Mouse (Mus musculus) myocyte (in vitro differentiated cells): ENCODE results near the gene Gm37240. TPM values are rescaled to one million over a fixed set of nuclear protein-coding genes. Genes with fewer than 3 reads are reported as not detected.

Source experiments
- H3K27me3 ChIP-seq: one replicate; pipeline ENCODE4 v1.6.1; 2011; ENCODE audit not compliant: control insufficient read depth, insufficient read depth, insufficient read length
- H3K36me3 ChIP-seq: one replicate; pipeline ENCODE4 v1.6.1; 2011; ENCODE audit not compliant: control insufficient read depth, insufficient read depth
- H3K4me2 ChIP-seq: one replicate; pipeline ENCODE4 v1.6.1; 2011; ENCODE audit warnings: low read depth, control low read depth
- H3K4me3 ChIP-seq: one replicate; pipeline ENCODE4 v1.5.1; 2011; ENCODE audit warnings: mild to moderate bottlenecking, control low read depth, moderate library complexity
- H3K79me2 ChIP-seq: one replicate; pipeline ENCODE4 v1.6.1; 2011; ENCODE audit not compliant: control insufficient read depth, insufficient read depth
- H3ac ChIP-seq: one replicate; pipeline ENCODE4 v1.6.1; 2011; ENCODE audit not compliant: control insufficient read depth, insufficient read length
- CEBPB ChIP-seq: IDR thresholded peaks from 2 replicates; pipeline ENCODE4 v1.6.1; 2011; ENCODE audit warnings: mild to moderate bottlenecking, moderate library complexity; ENCODE audit not compliant: poor library complexity, insufficient read depth, severe bottlenecking
- E2F4 ChIP-seq: IDR thresholded peaks from one replicate; pipeline ENCODE4 v1.6.1; 2011; ENCODE audit warnings: mild to moderate bottlenecking, control low read depth, moderate library complexity; ENCODE audit not compliant: insufficient read depth
- MAX ChIP-seq: IDR thresholded peaks from one replicate; pipeline ENCODE4 v1.6.1; 2011; ENCODE audit warnings: low read depth, mild to moderate bottlenecking, control low read depth
- MYOD1 ChIP-seq, 3 experiments: IDR thresholded peaks; one replicate each; pipeline ENCODE4 v1.6.1; 2011; ENCODE audit warnings: control low read depth in 2 of 3, low read depth in 2 of 3, mild to moderate bottlenecking in 2 of 3, moderate library complexity in 1 of 3; ENCODE audit not compliant: insufficient read length in 2 of 3, control insufficient read depth in 1 of 3
- MYOG ChIP-seq, 3 experiments: IDR thresholded peaks; one replicate each; pipeline ENCODE4 v1.6.1; 2011; ENCODE audit warnings: control low read depth in 2 of 3, low read depth in 2 of 3, mild to moderate bottlenecking in 2 of 3; ENCODE audit not compliant: insufficient read length in 2 of 3, control insufficient read depth in 1 of 3, insufficient read depth in 1 of 3
- POLR2A ChIP-seq: IDR thresholded peaks from one replicate; pipeline ENCODE4 v1.6.1; 2011; ENCODE audit warnings: low read depth, mild to moderate bottlenecking, control low read depth, moderate library complexity; ENCODE audit not compliant: insufficient read length
- POLR2AphosphoS2 ChIP-seq: IDR thresholded peaks from one replicate; pipeline ENCODE4 v1.6.1; 2011; ENCODE audit warnings: low read depth, control low read depth; ENCODE audit not compliant: insufficient read length
- REST ChIP-seq: IDR thresholded peaks from one replicate; pipeline ENCODE4 v1.6.1; 2011; ENCODE audit warnings: mild to moderate bottlenecking, control low read depth, moderate library complexity; ENCODE audit not compliant: insufficient read depth, insufficient read length
- SRF ChIP-seq: IDR thresholded peaks from one replicate; pipeline ENCODE4 v1.6.1; 2011; ENCODE audit warnings: low read depth; ENCODE audit not compliant: control insufficient read depth, insufficient read length
- TCF12 ChIP-seq: IDR thresholded peaks from one replicate; pipeline ENCODE4 v1.6.1; 2011; ENCODE audit warnings: mild to moderate bottlenecking, control low read depth; ENCODE audit not compliant: poor library complexity, insufficient read depth, severe bottlenecking
- TCF3 ChIP-seq: IDR thresholded peaks from one replicate; pipeline ENCODE4 v1.6.1; 2011; ENCODE audit warnings: low read depth, control low read depth; ENCODE audit not compliant: insufficient read length
- USF1 ChIP-seq: IDR thresholded peaks from one replicate; pipeline ENCODE4 v1.6.1; 2011; ENCODE audit warnings: low read depth, mild to moderate bottlenecking, control low read depth, moderate library complexity
- polyA plus RNA-seq: library from polyadenylated mRNA; unstranded; fragments of >200 nt; fragmentation: generic; extraction: Trizol; gene quantifications from one replicate; pipeline ENCODE4 v1.2.1, GENCODE M21; 2012; ENCODE audit warnings: missing spikeins

Gene Gm37240
- polyA plus RNA-seq, 1 experiment, result 8.7 TPM

DNA sequence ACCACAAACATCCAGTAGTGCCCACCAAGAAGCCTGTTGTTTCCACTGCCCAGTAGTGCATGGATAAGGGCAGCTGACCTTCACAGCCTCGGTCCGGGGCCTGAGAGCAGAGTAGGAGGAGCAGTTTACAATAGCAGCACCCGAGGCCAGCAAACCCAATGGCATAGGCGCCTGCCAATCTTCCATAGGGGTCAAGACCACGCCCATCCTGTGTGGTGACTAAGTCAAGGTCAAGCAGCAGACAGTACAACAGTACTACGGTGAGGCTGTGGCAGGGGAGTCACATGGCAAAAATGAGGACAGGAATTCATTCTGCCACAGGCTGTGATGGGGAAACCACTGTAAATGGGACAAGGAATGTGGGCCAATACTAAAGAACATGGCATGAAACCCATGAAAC, 417.6 kb downstream of the Gm37240 start:
- TF ChIP-seq E2F4, result no peak
- TF ChIP-seq MAX, result no peak
- TF ChIP-seq CEBPB, result no peak
- no peak for TF ChIP-seq POLR2A
- TF ChIP-seq POLR2AphosphoS2, result no peak
- no peak for TF ChIP-seq USF1
- no peak for TF ChIP-seq TCF12
- Histone ChIP-seq H3ac (no peak overlapping the region), H3K4me2 (no peak overlapping the region), H3K27me3 (no peaks in the 10 kb centered on the region), H3K79me2 (no peaks in the 10 kb centered on the region), H3K36me3 (no peaks in the 10 kb centered on the region), H3K4me3 (no peak overlapping the region)

GRCm38 (mm10) chr3:85468995-85469394, 418.3 kb downstream of the Gm37240 start:
- Histone ChIP-seq H3K79me2 (no peaks in the 10 kb centered on the region), H3K4me3 (no peak overlapping the region), H3ac (no peak overlapping the region), H3K27me3 (no peaks in the 10 kb centered on the region), H3K36me3 (no peaks in the 10 kb centered on the region), H3K4me2 (no peak overlapping the region)
- no peak for TF ChIP-seq TCF3
- no peak for TF ChIP-seq REST
- TF ChIP-seq MYOD1 (IDR thresholded peaks at IDR 0.05; ENCODE audit: control insufficient read depth in 1 of 3, insufficient read length in 2 of 3, low read depth in 2 of 3), result no peak
- TF ChIP-seq USF1, result no peak
- TF ChIP-seq MYOG (IDR thresholded peaks at IDR 0.05; ENCODE audit: control insufficient read depth in 1 of 3, insufficient read depth in 1 of 3, insufficient read length in 2 of 3, low read depth in 2 of 3), result no peak
- no peak for TF ChIP-seq E2F4
- TF ChIP-seq POLR2AphosphoS2, result no peak
- no peak for TF ChIP-seq MAX
- no peak for TF ChIP-seq SRF

DNA sequence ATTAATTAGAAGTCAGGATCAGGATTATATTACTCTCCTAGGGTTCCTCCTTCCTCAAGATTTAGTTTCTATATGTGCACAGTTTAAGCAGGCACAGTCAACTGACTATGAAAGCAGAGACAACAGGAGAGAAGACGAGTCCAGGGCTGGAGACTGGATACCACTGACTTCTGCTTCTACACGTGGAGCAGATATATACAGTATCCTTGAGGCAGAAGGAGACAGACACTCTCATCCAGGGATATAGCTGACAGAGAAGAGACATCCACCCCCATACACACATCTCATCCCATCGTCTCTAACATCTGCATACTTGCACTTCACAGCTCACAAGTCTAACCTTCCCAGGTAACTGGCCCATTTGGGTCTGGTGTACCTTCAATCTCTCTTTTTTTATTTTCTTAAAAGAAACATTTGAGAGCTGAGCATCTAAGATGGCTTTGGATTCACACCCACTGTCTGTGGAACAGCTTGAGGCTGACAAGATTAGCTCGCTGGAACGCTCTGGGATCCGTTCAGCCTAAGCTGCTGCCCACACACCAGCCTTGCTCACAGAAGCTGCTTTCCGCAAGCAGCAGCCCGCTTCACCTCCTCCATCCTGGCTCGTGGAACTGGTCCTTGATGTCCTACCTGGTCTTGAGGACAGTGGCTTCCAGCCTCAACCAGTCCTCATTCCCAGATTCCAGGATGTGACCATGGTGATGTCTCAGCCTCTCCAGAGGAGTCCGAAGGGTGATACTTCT, 421.9 kb downstream of the Gm37240 start:
- no peak overlapping the region for H3K4me3 ChIP-seq
- TF ChIP-seq POLR2AphosphoS2, result no peak
- no peak for TF ChIP-seq POLR2A
- TF ChIP-seq REST, result no peak
- no peak for TF ChIP-seq MAX
- no peak for TF ChIP-seq E2F4
- no peak for TF ChIP-seq MYOD1 (IDR thresholded peaks at IDR 0.05; ENCODE audit: control insufficient read depth in 1 of 3, insufficient read length in 2 of 3, low read depth in 2 of 3)
- TF ChIP-seq TCF12, result no peak
- TF ChIP-seq USF1, result no peak
- no peak for TF ChIP-seq SRF
- no peak for TF ChIP-seq TCF3
- TF ChIP-seq MYOG (IDR thresholded peaks at IDR 0.05; ENCODE audit: control insufficient read depth in 1 of 3, insufficient read depth in 1 of 3, insufficient read length in 2 of 3, low read depth in 2 of 3), result no peak
- TF ChIP-seq CEBPB, result no peak
- no peak overlapping the region for H3ac ChIP-seq
- H3K27me3 ChIP-seq, result no peaks in the 10 kb centered on the region
- H3K4me2 ChIP-seq, result no peak overlapping the region
- H3K36me3 ChIP-seq, result no peaks in the 10 kb centered on the region
- no peaks in the 10 kb centered on the region for H3K79me2 ChIP-seq

DNA sequence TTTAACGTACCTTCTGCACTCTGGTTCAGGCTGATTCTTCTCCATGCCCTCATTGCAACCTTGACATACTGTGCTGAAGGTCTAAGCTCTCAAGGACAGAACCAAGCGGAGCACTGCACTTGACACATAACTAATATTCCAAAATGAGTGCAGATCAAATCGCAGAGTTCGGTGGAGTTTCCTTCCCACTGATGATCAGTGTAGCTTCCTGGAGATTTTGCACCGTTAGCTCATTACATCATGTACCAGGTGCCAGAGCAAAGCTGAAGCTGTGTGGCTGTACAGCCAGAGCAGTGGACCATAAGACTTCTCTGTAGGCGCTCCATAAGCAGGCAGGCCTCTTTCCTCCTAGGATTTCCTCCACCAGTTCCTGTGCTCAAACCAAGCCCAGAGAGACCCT, 427.3 kb downstream of the Gm37240 start:
- TF ChIP-seq POLR2AphosphoS2 (no peak), CEBPB (no peak), TCF12 (no peak), USF1 (no peak), MAX (no peak), MYOG (IDR thresholded peaks at IDR 0.05; ENCODE audit: control insufficient read depth in 1 of 3, insufficient read depth in 1 of 3, insufficient read length in 2 of 3, low read depth in 2 of 3) (no peak), POLR2A (no peak), SRF (no peak), E2F4 (no peak)

GRCm38 (mm10) chr3:85456983-85457382, 430.3 kb downstream of the Gm37240 start:
- Histone ChIP-seq H3K79me2 (no peaks in the 10 kb centered on the region), H3K36me3 (no peaks in the 10 kb centered on the region), H3K4me2 (no peak overlapping the region), H3ac (no peak overlapping the region), H3K4me3 (no peak overlapping the region), H3K27me3 (no peaks in the 10 kb centered on the region)
- TF ChIP-seq MYOD1 (IDR thresholded peaks at IDR 0.05; ENCODE audit: control insufficient read depth in 1 of 3, insufficient read length in 2 of 3, low read depth in 2 of 3), result no peak
- no peak for TF ChIP-seq USF1
- TF ChIP-seq E2F4, result no peak
- TF ChIP-seq CEBPB, result no peak
- no peak for TF ChIP-seq MYOG (IDR thresholded peaks at IDR 0.05; ENCODE audit: control insufficient read depth in 1 of 3, insufficient read depth in 1 of 3, insufficient read length in 2 of 3, low read depth in 2 of 3)
- no peak for TF ChIP-seq TCF12
- TF ChIP-seq TCF3, result no peak
- no peak for TF ChIP-seq POLR2A
- TF ChIP-seq POLR2AphosphoS2, result no peak
- TF ChIP-seq REST, result no peak
- no peak for TF ChIP-seq MAX
- TF ChIP-seq SRF, result no peak

More for the DNA sequence above, 427.3 kb downstream of the Gm37240 start:
- Histone ChIP-seq H3ac (no peak overlapping the region), H3K79me2 (no peaks in the 10 kb centered on the region), H3K36me3 (no peaks in the 10 kb centered on the region), H3K27me3 (no peaks in the 10 kb centered on the region), H3K4me2 (no peak overlapping the region), H3K4me3 (no peak overlapping the region)
